Mouse (Mus musculus): Measurements from ENCODE around the gene Rapgef4.
"Not testable (repeated sequence)": the region's sequence is repeated elsewhere in the genome, so short reads cannot be mapped to it uniquely, and the experiment has no call there.

Rapgef4 gene

GRCm38 (mm10) chr2:72120211-72120610 lies 139.2 kb downstream of the Rapgef4 start:
- no peak for DNase-seq (ENCODE audit: low spot score)

- no peak for DNase-seq (ENCODE audit: low spot score)
Observed at GRCm38 (mm10) chr2:72122410-72123223, 141.6 kb downstream of the Rapgef4 start.

GRCm38 (mm10) chr2:72123851-72124250 lies 142.8 kb downstream of the Rapgef4 start:
- no peak for DNase-seq (ENCODE audit: low spot score)

GRCm38 (mm10) chr2:72125786-72126185 lies 144.7 kb downstream of the Rapgef4 start:
- DNase-seq (ENCODE audit: low spot score): no peak

DNA sequence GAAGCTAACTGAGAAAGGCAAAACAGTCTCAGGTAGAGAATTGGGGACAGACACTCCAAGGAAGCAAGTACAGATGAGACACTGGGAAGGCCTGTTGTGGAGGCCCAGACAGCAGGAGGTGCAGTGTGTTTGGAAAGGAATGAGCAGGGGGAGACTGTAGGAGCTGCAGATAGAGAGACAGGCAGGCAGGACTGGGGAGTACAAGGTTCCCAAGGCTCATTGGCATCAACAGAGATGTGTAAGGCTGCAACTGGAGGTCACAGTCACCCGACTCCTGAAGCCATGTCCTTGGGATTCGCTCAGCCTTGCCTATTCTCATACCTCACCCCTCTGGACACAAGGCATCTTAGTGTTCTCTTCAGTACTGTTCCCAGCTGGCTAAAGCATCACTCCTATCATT lies 145.4 kb downstream of the Rapgef4 start:
- DNase-seq (ENCODE audit: low spot score): no peak

DNA sequence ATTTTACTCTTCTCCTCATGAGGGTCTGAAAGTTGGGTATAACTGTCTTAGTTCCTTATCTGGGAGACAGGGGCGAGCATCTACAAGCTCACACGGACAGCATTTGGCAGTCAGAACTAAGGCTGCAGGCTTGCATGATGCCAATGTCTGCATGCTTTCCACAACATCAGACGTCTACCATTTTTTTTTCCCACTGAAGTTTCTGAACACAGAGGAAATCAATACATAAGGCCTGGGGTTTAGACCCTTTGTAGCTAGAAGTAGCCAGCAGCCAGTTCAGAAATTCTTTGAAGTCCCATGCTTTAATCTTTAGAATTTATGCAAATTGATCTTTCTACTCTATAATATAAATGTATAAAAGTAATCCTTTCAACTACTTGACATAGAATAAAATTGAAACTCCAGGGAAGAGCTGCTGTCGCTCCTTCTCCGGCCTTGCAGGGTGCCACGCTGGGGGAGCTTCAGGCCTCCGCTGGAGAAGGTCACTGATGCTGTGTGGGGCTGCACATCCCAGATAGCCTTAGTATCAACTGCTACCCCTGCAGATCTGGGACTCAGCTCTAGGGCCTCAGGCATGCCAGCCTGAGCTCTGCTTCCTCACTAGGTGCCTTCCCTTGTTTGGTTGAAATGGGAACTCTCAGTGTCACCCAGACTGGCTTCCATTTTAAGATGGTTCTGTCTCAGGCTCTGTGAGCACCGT lies 148.7 kb downstream of the Rapgef4 start:
- no peak for DNase-seq (ENCODE audit: low spot score)

- no peak for DNase-seq (ENCODE audit: low spot score)
Observed at GRCm38 (mm10) chr2:72132222-72132621, 151.2 kb downstream of the Rapgef4 start.

DNA sequence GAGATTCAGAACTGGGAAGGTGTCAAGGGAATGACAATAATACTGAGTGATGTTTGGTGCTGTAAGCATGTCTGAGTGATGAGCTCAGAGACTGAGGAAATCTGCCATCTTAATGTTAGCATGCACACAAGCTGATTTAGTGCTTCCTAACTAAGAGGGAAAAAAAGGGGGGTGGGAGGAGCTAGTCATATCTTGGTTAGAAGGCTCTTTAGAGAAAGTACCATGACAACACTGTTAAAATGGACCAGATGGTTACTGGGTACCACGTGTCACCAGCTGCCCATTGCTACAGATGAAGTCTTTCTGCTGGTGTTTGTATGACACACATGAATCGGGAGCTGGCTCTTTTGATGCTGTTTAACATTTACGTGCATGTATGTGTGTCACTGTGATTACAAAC lies 155.0 kb downstream of the Rapgef4 start:
- DNase-seq (ENCODE audit: low spot score): no peak

DNA sequence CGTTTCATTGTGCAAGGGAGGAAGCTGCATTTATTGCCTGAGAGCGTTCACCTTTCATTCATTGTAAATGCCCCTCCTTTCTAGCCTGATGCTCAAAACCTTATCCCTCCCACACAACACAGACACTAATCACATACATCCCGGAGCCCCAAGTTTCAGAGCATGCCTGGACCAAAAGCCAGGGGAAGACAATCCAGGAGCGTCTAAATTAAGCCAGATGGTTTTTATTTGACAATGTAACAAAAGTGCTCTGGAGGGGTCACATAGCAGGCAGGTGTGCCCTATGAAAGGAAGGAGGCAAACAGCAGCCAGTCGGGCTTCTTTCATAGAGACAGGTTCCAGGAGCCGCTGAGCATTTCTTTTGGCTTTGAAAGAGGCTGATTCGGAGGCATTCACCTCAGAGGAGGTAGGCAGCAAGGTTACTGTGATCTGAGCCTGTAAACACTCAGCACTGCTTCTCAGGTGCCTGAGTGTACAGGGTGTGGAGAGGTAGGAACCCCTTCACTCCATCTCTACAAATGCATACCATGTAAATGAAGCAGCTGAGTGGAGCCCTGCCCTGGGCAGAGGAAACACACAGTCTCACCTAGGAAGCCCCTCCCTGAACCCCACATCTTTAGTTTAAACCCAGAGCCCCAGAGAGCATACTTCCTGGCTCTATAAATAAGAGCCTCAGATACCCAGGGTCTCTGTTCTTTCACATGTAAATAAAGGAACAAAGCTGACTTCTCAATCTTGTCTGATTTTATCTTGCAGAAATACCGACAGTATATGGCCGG lies 155.6 kb downstream of the Rapgef4 start:
- no peak for DNase-seq (ENCODE audit: low spot score)

DNA sequence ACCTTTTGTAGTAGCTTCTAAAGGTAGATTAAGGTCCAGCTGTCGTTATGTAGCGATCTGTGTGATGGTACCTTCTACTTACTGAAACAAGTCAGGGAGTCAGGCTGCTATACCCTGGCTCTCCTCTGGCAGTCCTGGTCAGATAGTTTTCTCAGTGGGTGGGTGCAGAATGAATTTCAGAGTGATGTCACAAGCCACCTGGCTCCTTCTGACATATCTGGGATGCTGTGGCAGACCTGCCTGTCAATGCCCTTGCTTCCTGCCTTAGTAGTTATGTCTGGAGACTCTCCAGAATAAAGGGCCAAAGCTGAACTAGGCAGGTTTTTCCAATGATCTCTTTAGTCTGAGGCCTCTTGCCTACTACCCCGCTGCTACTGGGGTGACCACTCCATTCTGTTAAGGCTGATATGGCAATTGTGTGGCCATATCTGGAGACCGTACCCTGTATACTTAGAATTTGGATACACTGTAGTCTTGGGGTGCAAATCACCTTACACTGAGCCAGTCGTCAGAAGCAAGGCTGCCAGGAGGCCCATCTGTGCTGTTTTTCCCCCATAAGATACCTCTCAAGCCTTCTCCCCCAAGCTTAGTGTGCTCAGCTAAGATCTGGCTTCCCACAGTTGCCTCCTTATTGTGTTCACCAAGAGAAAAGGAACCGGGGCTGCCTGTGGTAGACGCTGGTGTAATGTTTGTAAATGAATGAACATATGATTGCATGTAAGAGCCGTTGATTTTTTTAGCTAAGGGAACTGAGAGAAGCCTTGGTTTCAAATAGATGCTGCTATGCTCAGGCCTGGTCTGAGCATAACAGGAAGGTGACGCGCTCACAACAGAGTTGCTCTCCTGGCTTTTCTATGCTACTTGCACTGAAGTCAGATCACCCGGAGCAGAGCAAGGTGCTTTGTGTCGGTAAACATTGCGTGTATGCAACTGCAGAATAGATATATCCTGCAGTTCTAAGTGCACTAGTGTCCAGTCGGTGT lies 159.1 kb downstream of the Rapgef4 start:
- DNase-seq (ENCODE audit: low spot score): no peak

- no peak for DNase-seq (ENCODE audit: low spot score)
Observed at GRCm38 (mm10) chr2:72141091-72141490, 160.1 kb downstream of the Rapgef4 start.

- DNase-seq (ENCODE audit: low spot score): not testable (repeated sequence)
Observed at GRCm38 (mm10) chr2:72141732-72142131, 160.7 kb downstream of the Rapgef4 start.

- no peak for DNase-seq (ENCODE audit: low spot score)
Observed at GRCm38 (mm10) chr2:72143413-72143812, 162.4 kb downstream of the Rapgef4 start.

GRCm38 (mm10) chr2:72144576-72145200 lies 163.6 kb downstream of the Rapgef4 start:
- DNase-seq (ENCODE audit: low spot score): no peak

- no peak for DNase-seq (ENCODE audit: low spot score)
Observed at GRCm38 (mm10) chr2:72145281-72145875, 164.3 kb downstream of the Rapgef4 start.

DNA sequence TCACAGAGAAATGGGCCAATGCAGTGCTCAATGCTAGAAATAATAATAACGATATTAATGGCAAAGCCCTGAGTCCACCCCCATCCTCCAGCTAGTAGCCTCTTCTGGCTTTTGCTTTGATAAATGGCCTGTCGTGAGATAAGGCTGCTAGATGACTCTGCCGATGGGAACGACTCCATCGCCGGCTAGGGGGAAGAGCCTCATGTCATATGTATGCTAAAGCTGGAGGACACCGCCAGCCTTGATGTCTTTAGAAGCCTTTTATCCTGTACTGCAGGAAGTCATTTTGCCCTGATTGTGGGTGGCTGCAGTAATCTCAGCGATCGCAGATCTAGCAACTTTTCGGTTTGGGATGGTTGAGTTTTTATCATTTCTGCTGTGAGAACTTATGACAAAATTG lies 165.0 kb downstream of the Rapgef4 start:
- DNase-seq (ENCODE audit: low spot score): no peak

- no peak for DNase-seq (ENCODE audit: low spot score)
Observed at GRCm38 (mm10) chr2:72147246-72147645, 166.2 kb downstream of the Rapgef4 start.

DNA sequence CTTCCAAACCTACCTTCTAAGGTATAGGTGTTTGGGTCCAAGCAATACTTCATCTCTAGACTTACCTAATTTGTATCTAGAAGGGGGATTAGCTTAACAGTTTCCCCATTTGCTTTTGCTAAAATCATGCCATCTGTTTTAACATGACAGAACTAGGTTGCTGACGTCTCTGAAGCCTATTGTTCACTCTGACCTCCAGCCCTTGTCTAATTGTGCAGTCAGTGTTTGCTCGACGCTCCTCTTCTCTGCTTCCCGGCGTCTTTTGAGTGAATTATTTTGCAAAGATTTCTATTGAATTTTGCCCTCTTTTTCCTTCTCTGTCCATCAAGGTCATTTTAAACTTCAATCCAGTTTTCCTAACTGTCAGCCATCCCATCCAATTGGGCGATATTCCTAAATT lies 166.7 kb downstream of the Rapgef4 start:
- DNase-seq (ENCODE audit: low spot score): no peak

- no peak for DNase-seq (ENCODE audit: low spot score)
Observed at GRCm38 (mm10) chr2:72148647-72149046, 167.6 kb downstream of the Rapgef4 start.

DNA sequence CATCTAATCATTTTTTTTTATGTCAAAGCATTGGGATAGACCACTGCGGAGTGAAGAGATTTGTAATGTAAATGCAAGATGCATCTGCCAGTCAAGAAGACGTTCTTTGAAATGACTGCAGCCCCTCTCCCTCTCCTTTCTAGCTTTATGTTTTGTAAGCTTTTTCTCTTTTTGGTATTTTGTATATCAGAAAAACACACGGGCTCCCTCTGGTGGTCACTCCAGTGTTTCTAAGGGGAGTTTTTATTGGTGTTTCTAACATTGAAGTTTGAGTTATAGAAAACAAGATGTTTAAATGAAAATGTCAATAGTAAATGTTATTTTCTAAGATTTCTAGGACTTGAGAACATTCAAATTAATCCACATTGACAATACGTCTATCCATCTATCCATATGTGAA lies 168.0 kb downstream of the Rapgef4 start:
- peak; percentile 25 for DNase-seq (ENCODE audit: low spot score)

All from ovary, postnatal 10 days (tissue).